Mouse (Mus musculus) spleen, adult 2 months (tissue): ENCODE results near the gene Chid1.

ENCODE experiments used
- CTCF ChIP-seq: fragments of 200-500 bp; IDR thresholded peaks from 2 replicates; pipeline ENCODE4 v1.5.1; 2011; ENCODE audit warnings: mild to moderate bottlenecking, inconsistent platforms; ENCODE audit not compliant: insufficient read depth, insufficient read length, insufficient replicate concordance; ENCODE audit errors: extremely low read depth
- POLR2A ChIP-seq: fragments of 200-500 bp; IDR thresholded peaks from 2 replicates; pipeline ENCODE4 v1.6.1; 2011; ENCODE audit warnings: low read depth, low read length, inconsistent platforms

DNA sequence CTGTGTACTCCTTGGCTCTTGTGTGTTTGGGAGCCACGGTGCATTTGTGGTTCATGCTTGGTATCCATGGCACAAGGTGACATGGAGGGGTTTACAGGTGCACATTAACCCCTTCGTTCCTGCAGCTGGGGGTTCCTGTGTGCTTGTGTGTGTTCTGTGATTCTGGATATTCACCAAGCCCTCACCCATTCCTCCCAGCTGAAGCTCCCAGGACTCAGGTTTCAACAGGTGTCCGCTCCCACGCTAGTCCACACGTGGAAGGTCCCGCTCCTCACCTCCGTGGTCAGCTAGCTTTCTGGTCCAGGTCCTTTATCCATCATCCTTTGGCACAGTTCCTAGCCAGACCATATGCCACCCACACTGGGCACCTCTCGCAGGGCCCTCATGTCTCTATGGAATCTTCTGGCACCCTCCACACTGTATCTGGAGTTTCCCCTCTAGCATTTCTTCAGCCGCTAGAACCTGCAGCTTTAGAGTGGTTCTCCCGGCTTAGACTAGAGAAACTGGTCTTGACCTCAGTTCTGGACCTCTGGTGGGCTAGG is 73.0 kb downstream of the Chid1 start:
- no peak for TF ChIP-seq POLR2A
- no peak for TF ChIP-seq CTCF
